Mouse (Mus musculus): ENCODE results near the gene Rsph9. TPM values are rescaled to one million over a fixed set of nuclear protein-coding genes. Genes with fewer than 3 reads are reported as not detected.

Rsph9 gene
- total RNA-seq, 1 experiment from 2014 or later, result 1.3 TPM

- peak; percentile 98 for ATAC-seq (replicated peaks; ENCODE audit: low read depth, poor library complexity, severe bottlenecking)
These were observed 33.4 kb downstream of the Rsph9 start, which contains the start of gene Mrps18a for GRCm38 (mm10) chr17:46110402-46111289. Gene Mrps18a (plus strand): TSS chr17:46110986.

- no peak for ATAC-seq (replicated peaks; ENCODE audit: low read depth, poor library complexity, severe bottlenecking)
These were observed 35.7 kb downstream of the Rsph9 start for GRCm38 (mm10) chr17:46108286-46108685.

- peak; percentile 86 for ATAC-seq (replicated peaks; ENCODE audit: low read depth, poor library complexity, severe bottlenecking)
These were observed 39.5 kb downstream of the Rsph9 start for GRCm38 (mm10) chr17:46104487-46104886.

GRCm38 (mm10) chr17:46102608-46103159 lies 41.3 kb downstream of the Rsph9 start:
- ATAC-seq (replicated peaks; ENCODE audit: low read depth, poor library complexity, severe bottlenecking), result no peak

- no peak for ATAC-seq (replicated peaks; ENCODE audit: low read depth, poor library complexity, severe bottlenecking)
These were observed 42.1 kb downstream of the Rsph9 start for GRCm38 (mm10) chr17:46101906-46102305.

GRCm38 (mm10) chr17:46098525-46098924 lies 45.5 kb downstream of the Rsph9 start:
- ATAC-seq (replicated peaks; ENCODE audit: low read depth, poor library complexity, severe bottlenecking), result no peak

- no peak for ATAC-seq (replicated peaks; ENCODE audit: low read depth, poor library complexity, severe bottlenecking)
These were observed 52.1 kb downstream of the Rsph9 start for GRCm38 (mm10) chr17:46091899-46092298.

- ATAC-seq (replicated peaks; ENCODE audit: low read depth, poor library complexity, severe bottlenecking), result no peak
These were observed 52.7 kb downstream of the Rsph9 start for GRCm38 (mm10) chr17:46091351-46091750.

- ATAC-seq (replicated peaks; ENCODE audit: low read depth, poor library complexity, severe bottlenecking), result peak; percentile 67
These were observed 57.6 kb downstream of the Rsph9 start for GRCm38 (mm10) chr17:46086341-46086870.

GRCm38 (mm10) chr17:46084091-46084501 lies 59.9 kb downstream of the Rsph9 start:
- peak; percentile 75 for ATAC-seq (replicated peaks; ENCODE audit: low read depth, poor library complexity, severe bottlenecking)

GRCm38 (mm10) chr17:46083381-46083780 lies 60.6 kb downstream of the Rsph9 start:
- no peak for ATAC-seq (replicated peaks; ENCODE audit: low read depth, poor library complexity, severe bottlenecking)

- ATAC-seq (replicated peaks; ENCODE audit: low read depth, poor library complexity, severe bottlenecking), result no peak
These were observed 62.4 kb downstream of the Rsph9 start for GRCm38 (mm10) chr17:46081657-46082056.

- no peak for ATAC-seq (replicated peaks; ENCODE audit: low read depth, poor library complexity, severe bottlenecking)
These were observed 63.0 kb downstream of the Rsph9 start for GRCm38 (mm10) chr17:46081042-46081441.

GRCm38 (mm10) chr17:46080388-46080787 lies 63.6 kb downstream of the Rsph9 start:
- no peak for ATAC-seq (replicated peaks; ENCODE audit: low read depth, poor library complexity, severe bottlenecking)

GRCm38 (mm10) chr17:46079037-46079436 lies 65.0 kb downstream of the Rsph9 start:
- no peak for ATAC-seq (replicated peaks; ENCODE audit: low read depth, poor library complexity, severe bottlenecking)

GRCm38 (mm10) chr17:46077921-46078534 lies 66.0 kb downstream of the Rsph9 start:
- ATAC-seq (replicated peaks; ENCODE audit: low read depth, poor library complexity, severe bottlenecking), result no peak

- no peak for ATAC-seq (replicated peaks; ENCODE audit: low read depth, poor library complexity, severe bottlenecking)
These were observed 67.8 kb downstream of the Rsph9 start for GRCm38 (mm10) chr17:46076260-46076551.

- no peak for ATAC-seq (replicated peaks; ENCODE audit: low read depth, poor library complexity, severe bottlenecking)
These were observed 68.3 kb downstream of the Rsph9 start for GRCm38 (mm10) chr17:46075551-46076259.

- peak; percentile 31; the same call in 1 of the 2 replicates for ATAC-seq (replicated peaks; ENCODE audit: low read depth, poor library complexity, severe bottlenecking)
These were observed 68.9 kb downstream of the Rsph9 start for GRCm38 (mm10) chr17:46075116-46075485.

- ATAC-seq (replicated peaks; ENCODE audit: low read depth, poor library complexity, severe bottlenecking), result 0 out of 2 replicates have a peak, but pooled peaks have one; percentile 6
These were observed 69.5 kb downstream of the Rsph9 start for GRCm38 (mm10) chr17:46074398-46075115.

All from common myeloid progenitor, adult 5-6 weeks (primary cell).